Mouse (Mus musculus): ENCODE measurements around the gene Hirip3. TPM values are rescaled to one million over a fixed set of nuclear protein-coding genes. Genes with fewer than 3 reads are reported as not detected.

Gene Hirip3
- total and polyA plus RNA-seq, 2 experiments from 2014 or later: 19.5 to 21.3 TPM

GRCm38 (mm10) chr7:126822741-126823140, 39.0 kb upstream of the Hirip3 start:
- Histone ChIP-seq H3K27me3 (ENCODE audit: insufficient read depth, low read length) (no peaks in the 10 kb centered on the region), H3K36me3 (ENCODE audit: insufficient read depth) (peaks cover 12% of the 10 kb centered on the region; the same call in 1 of the 2 replicates), H3K9me3 (ENCODE audit: low read length) (no peaks in the 10 kb centered on the region), H3K9ac (peak overlapping the region; percentile 87), H3K4me3 (ENCODE audit: low read depth, low read length) (peak overlapping the region; percentile 88), H3K4me2 (ENCODE audit: low read depth) (peak overlapping the region; percentile 81), H3K4me1 (ENCODE audit: insufficient read depth) (peaks cover 10% of the 10 kb centered on the region; the same call in 1 of the 2 replicates), H3K27ac (ENCODE audit: low read depth, low read length) (peak overlapping the region; percentile 84)
- 18% methylated on average over 9 of the region's 9 CpGs for WGBS
- ATAC-seq (peak; percentile 15; the same call in 1 of the 2 replicates), DNase-seq (peak; percentile 35)
- no peak for TF ChIP-seq CTCF (IDR thresholded peaks at IDR 0.05; ENCODE audit: low read depth)

GRCm38 (mm10) chr7:126823202-126823711, 38.5 kb upstream of the Hirip3 start:
- no peak for TF ChIP-seq CTCF (IDR thresholded peaks at IDR 0.05; ENCODE audit: low read depth)
- Histone ChIP-seq H3K9me3 (ENCODE audit: low read length) (no peaks in the 10 kb centered on the region), H3K27ac (ENCODE audit: low read depth, low read length) (peak overlapping the region; percentile 84), H3K4me3 (ENCODE audit: low read depth, low read length) (peak overlapping the region; percentile 88), H3K27me3 (ENCODE audit: insufficient read depth, low read length) (no peaks in the 10 kb centered on the region), H3K4me2 (ENCODE audit: low read depth) (peak overlapping the region; percentile 81), H3K4me1 (ENCODE audit: insufficient read depth) (peaks cover 10% of the 10 kb centered on the region; the same call in 1 of the 2 replicates), H3K9ac (peak overlapping the region; percentile 87), H3K36me3 (ENCODE audit: insufficient read depth) (peaks cover 12% of the 10 kb centered on the region; the same call in 1 of the 2 replicates)
- DNase-seq (peak; percentile 73), ATAC-seq (peak; percentile 88)
- WGBS: 5% methylated on average over 15 of the region's 19 CpGs

GRCm38 (mm10) chr7:126823940-126824339, 37.8 kb upstream of the Hirip3 start:
- ATAC-seq: no peak
- DNase-seq: peak; percentile 39
- Histone ChIP-seq H3K36me3 (ENCODE audit: insufficient read depth) (peaks cover 19% of the 10 kb centered on the region), H3K4me1 (ENCODE audit: insufficient read depth) (peaks cover 10% of the 10 kb centered on the region; the same call in 1 of the 2 replicates), H3K27me3 (ENCODE audit: insufficient read depth, low read length) (no peaks in the 10 kb centered on the region), H3K9me3 (ENCODE audit: low read length) (no peaks in the 10 kb centered on the region), H3K4me3 (ENCODE audit: low read depth, low read length) (peak overlapping the region; percentile 88), H3K9ac (peak overlapping the region; percentile 87), H3K27ac (ENCODE audit: low read depth, low read length) (peak overlapping the region; percentile 84; the same call in 1 of the 2 replicates), H3K4me2 (ENCODE audit: low read depth) (peak overlapping the region; percentile 81)
- no peak for TF ChIP-seq CTCF (IDR thresholded peaks at IDR 0.05; ENCODE audit: low read depth)
- 6% methylated on average over 10 of the region's 10 CpGs for WGBS

- no peak for DNase-seq
- Histone ChIP-seq H3K4me2 (ENCODE audit: low read depth) (no peak overlapping the region), H3K4me1 (ENCODE audit: insufficient read depth) (peaks cover 10% of the 10 kb centered on the region; the same call in 1 of the 2 replicates), H3K9ac (0 out of 2 replicates have a peak overlapping the region, but pooled peaks have one; percentile 14), H3K36me3 (ENCODE audit: insufficient read depth) (peaks cover 27% of the 10 kb centered on the region), H3K9me3 (ENCODE audit: low read length) (no peaks in the 10 kb centered on the region), H3K27ac (ENCODE audit: low read depth, low read length) (no peak overlapping the region), H3K4me3 (ENCODE audit: low read depth, low read length) (no peak overlapping the region), H3K27me3 (ENCODE audit: insufficient read depth, low read length) (no peaks in the 10 kb centered on the region)
- no peak for ATAC-seq
- TF ChIP-seq CTCF (IDR thresholded peaks at IDR 0.05; ENCODE audit: low read depth): no peak
- 29% methylated on average over 8 of the region's 8 CpGs for WGBS
These were observed 36.4 kb upstream of the Hirip3 start for GRCm38 (mm10) chr7:126825403-126825802.

GRCm38 (mm10) chr7:126825952-126826351, 35.8 kb upstream of the Hirip3 start:
- H3K4me1 ChIP-seq (ENCODE audit: insufficient read depth): peaks cover 10% of the 10 kb centered on the region; the same call in 1 of the 2 replicates
- no peak overlapping the region for H3K9ac ChIP-seq
- H3K9me3 ChIP-seq (ENCODE audit: low read length): no peaks in the 10 kb centered on the region
- no peak for TF ChIP-seq CTCF (IDR thresholded peaks at IDR 0.05; ENCODE audit: low read depth)
- H3K27me3 ChIP-seq (ENCODE audit: insufficient read depth, low read length): no peaks in the 10 kb centered on the region
- H3K36me3 ChIP-seq (ENCODE audit: insufficient read depth): peaks cover 27% of the 10 kb centered on the region
- H3K27ac ChIP-seq (ENCODE audit: low read depth, low read length): no peak overlapping the region
- no peak overlapping the region for H3K4me2 ChIP-seq (ENCODE audit: low read depth)
- 70% methylated on average over 5 of the region's 5 CpGs for WGBS
- no peak overlapping the region for H3K4me3 ChIP-seq (ENCODE audit: low read depth, low read length)
- DNase-seq (no peak), ATAC-seq (no peak)

- Histone ChIP-seq H3K27me3 (ENCODE audit: insufficient read depth, low read length) (no peaks in the 10 kb centered on the region), H3K9me3 (ENCODE audit: low read length) (no peaks in the 10 kb centered on the region), H3K4me2 (ENCODE audit: low read depth) (peak within 1 kb of the TSS; percentile 48), H3K36me3 (ENCODE audit: insufficient read depth) (peaks cover 22% of the 10 kb centered on the region), H3K4me3 (ENCODE audit: low read depth, low read length) (peak within 1 kb of the TSS; percentile 19), H3K9ac (peak within 1 kb of the TSS; percentile 33; the same call in 1 of the 2 replicates), H3K27ac (ENCODE audit: low read depth, low read length) (no peak within 1 kb of the TSS), H3K4me1 (ENCODE audit: insufficient read depth) (no peaks in the 10 kb centered on the region)
- 49% methylated on average over 5 of the region's 5 CpGs for WGBS
- no peak for TF ChIP-seq CTCF (IDR thresholded peaks at IDR 0.05; ENCODE audit: low read depth)
- DNase-seq: no peak
- ATAC-seq: no peak
These were observed 30.2 kb upstream of the Hirip3 start, which contains the start of gene 4930451I11Rik for GRCm38 (mm10) chr7:126831539-126831938. TSS of gene 4930451I11Rik (minus strand) at chr7:126831639.

- H3K9ac ChIP-seq: peak overlapping the region; percentile 33; the same call in 1 of the 2 replicates
- no peaks in the 10 kb centered on the region for H3K9me3 ChIP-seq (ENCODE audit: low read length)
- ATAC-seq (peak; percentile 94), DNase-seq (peak; percentile 86)
- H3K27me3 ChIP-seq (ENCODE audit: insufficient read depth, low read length): no peaks in the 10 kb centered on the region
- H3K27ac ChIP-seq (ENCODE audit: low read depth, low read length): no peak overlapping the region
- peak overlapping the region; percentile 48 for H3K4me2 ChIP-seq (ENCODE audit: low read depth)
- H3K4me1 ChIP-seq (ENCODE audit: insufficient read depth): no peaks in the 10 kb centered on the region
- H3K36me3 ChIP-seq (ENCODE audit: insufficient read depth): peaks cover 20% of the 10 kb centered on the region
- 1% methylated on average over 21 of the region's 21 CpGs for WGBS
- peak; percentile 92 for TF ChIP-seq CTCF (IDR thresholded peaks at IDR 0.05; ENCODE audit: low read depth)
- peak overlapping the region; percentile 19 for H3K4me3 ChIP-seq (ENCODE audit: low read depth, low read length)
These were observed 29.7 kb upstream of the Hirip3 start for GRCm38 (mm10) chr7:126832036-126832598.
